24 mouse cellular contexts compared by ENCODE assay signal in genomic region chr9:116546156-116546555, GRCm38 (mm10).
"Had no signal": no experiment of that assay in that cellular context is flagged by ENCODE, and none has a peak within 500 bp of the region (broad histone marks: within the 10 kb centered on the region; RNA-seq: fewer than 3 reads in every experiment).

No protein-coding gene starts in this region.

- H3K27me3 ChIP-seq: heart, embryonic 12.5 days; hindbrain, embryonic 13.5 days; hindbrain, embryonic 15.5 days; kidney, embryonic 15.5 days; limb, embryonic 12.5 days; liver, embryonic 13.5 days; liver, embryonic 15.5 days had no signal

- DNase-seq: gastrocnemius, postnatal 14 days; gastrocnemius, postnatal 36 days; heart, adult 18-20 months; heart, postnatal 10 days; kidney, adult 11 months; kidney, adult 2 months; kidney, adult 9 months; kidney, postnatal 14 days; kidney, postnatal 36 days; layer of hippocampus, adult 9-11 months; layer of hippocampus, postnatal 36 days; liver; liver, embryonic 13.5 days had no signal

- H3K4me2 ChIP-seq: heart, embryonic 12.5 days; hindbrain, embryonic 13.5 days; hindbrain, embryonic 15.5 days; kidney, embryonic 15.5 days; limb, embryonic 12.5 days; liver, embryonic 11.5 days; liver, embryonic 13.5 days; liver, embryonic 15.5 days had no signal

- H3K9me3 ChIP-seq: hindbrain, embryonic 13.5 days; hindbrain, embryonic 15.5 days; kidney, embryonic 15.5 days; limb, embryonic 12.5 days; liver, embryonic 13.5 days; liver, embryonic 15.5 days had no signal

- H3K9ac ChIP-seq: heart, embryonic 12.5 days; hindbrain, embryonic 13.5 days; hindbrain, embryonic 15.5 days; kidney, embryonic 15.5 days; limb, embryonic 12.5 days; liver, embryonic 13.5 days; liver, embryonic 15.5 days had no signal

- H3K36me3 ChIP-seq: heart, embryonic 12.5 days; hindbrain, embryonic 13.5 days; hindbrain, embryonic 15.5 days; kidney, embryonic 15.5 days; limb, embryonic 12.5 days; liver, embryonic 13.5 days; liver, embryonic 15.5 days had no signal

- H3K27ac ChIP-seq: hindbrain, embryonic 13.5 days; hindbrain, embryonic 15.5 days; hindbrain, postnatal 0 days; kidney, embryonic 15.5 days; kidney, postnatal 0 days; left cerebral cortex, adult 2 months; limb, embryonic 12.5 days; liver, embryonic 13.5 days; liver, embryonic 15.5 days had no signal

- H3K4me3 ChIP-seq: heart, embryonic 12.5 days; hindbrain, embryonic 13.5 days; hindbrain, embryonic 15.5 days; kidney, embryonic 15.5 days; left cerebral cortex, adult 2 months; limb, embryonic 12.5 days; liver, embryonic 13.5 days; liver, embryonic 15.5 days had no signal

- H3K4me1 ChIP-seq: heart, embryonic 12.5 days; hindbrain, embryonic 13.5 days; hindbrain, embryonic 15.5 days; kidney, embryonic 15.5 days; liver, embryonic 13.5 days; liver, embryonic 15.5 days had no signal

- ATAC-seq: hindbrain, postnatal 0 days; intestine, embryonic 16.5 days had no signal
